Mouse (Mus musculus) mesoderm, embryonic 11.5 days (tissue): ENCODE data around the gene Terf2ip.
A peak's percentile ranks its signal among the peaks of the same experiment; 100 is the strongest.

Source experiments
- DNase-seq: peaks from one replicate; pipeline ENCODE4 v3.0.0-alpha.2; 2012; ENCODE audit warnings: low read depth, low spot score

Terf2ip gene

GRCm38 (mm10) chr8:112010997-112011815 is at the start of gene Terf2ip, which contains the start of gene Kars:
Gene Terf2ip, plus strand, starts transcription at chr8:112011398.
Gene Kars, minus strand, starts transcription at chr8:112011323.
- DNase-seq: peak; percentile 96

- DNase-seq: no peak
Measured at GRCm38 (mm10) chr8:111962589-111962988, 48.6 kb upstream of the Terf2ip start.

- no peak for DNase-seq
Measured at GRCm38 (mm10) chr8:111963091-111963490, 48.1 kb upstream of the Terf2ip start.

- no peak for DNase-seq
Measured at GRCm38 (mm10) chr8:111963546-111963945, 47.7 kb upstream of the Terf2ip start.

- DNase-seq: no peak
Measured at GRCm38 (mm10) chr8:111964351-111964750, 46.8 kb upstream of the Terf2ip start.

GRCm38 (mm10) chr8:111964849-111965561 is 46.2 kb upstream of the Terf2ip start:
- DNase-seq: no peak

- no peak for DNase-seq
Measured at GRCm38 (mm10) chr8:111967246-111967870, 43.8 kb upstream of the Terf2ip start.

GRCm38 (mm10) chr8:111968541-111968940 is 42.7 kb upstream of the Terf2ip start:
- DNase-seq: no peak

- DNase-seq: no peak
Measured at GRCm38 (mm10) chr8:111968991-111969390, 42.2 kb upstream of the Terf2ip start.

GRCm38 (mm10) chr8:111974138-111974537 is 37.1 kb upstream of the Terf2ip start:
- DNase-seq: no peak

GRCm38 (mm10) chr8:111975706-111976105 is 35.5 kb upstream of the Terf2ip start:
- DNase-seq: no peak

GRCm38 (mm10) chr8:111976326-111976725 is 34.9 kb upstream of the Terf2ip start:
- DNase-seq: no peak

GRCm38 (mm10) chr8:111978147-111978546 is 33.1 kb upstream of the Terf2ip start:
- DNase-seq: no peak

GRCm38 (mm10) chr8:111982116-111982515 is 29.1 kb upstream of the Terf2ip start:
- no peak for DNase-seq

- no peak for DNase-seq
Measured at GRCm38 (mm10) chr8:111984511-111984910, 26.7 kb upstream of the Terf2ip start.

GRCm38 (mm10) chr8:111989911-111990310 is 21.3 kb upstream of the Terf2ip start:
- peak; percentile 91 for DNase-seq

GRCm38 (mm10) chr8:111991278-111991677 is 19.9 kb upstream of the Terf2ip start:
- DNase-seq: no peak

GRCm38 (mm10) chr8:111992013-111992702 is 19.0 kb upstream of the Terf2ip start, which contains the start of gene Adat1:
Gene Adat1, minus strand, starts transcription at chr8:111992302.
- DNase-seq: peak; percentile 88

GRCm38 (mm10) chr8:111992703-111993039 is 18.5 kb upstream of the Terf2ip start:
- DNase-seq: no peak

- DNase-seq: no peak
Measured at GRCm38 (mm10) chr8:112004754-112005153, 6.4 kb upstream of the Terf2ip start.

GRCm38 (mm10) chr8:112005601-112006000 is 5.6 kb upstream of the Terf2ip start:
- no peak for DNase-seq

- DNase-seq: no peak
Measured at GRCm38 (mm10) chr8:112007669-112008068, 3.5 kb upstream of the Terf2ip start.
